24 mouse cellular contexts compared by ENCODE assay signal in genomic region chr3:37693552-37693951, GRCm38 (mm10). TPM values are rescaled to one million over a fixed set of nuclear protein-coding genes. Genes with fewer than 3 reads are reported as not detected.
DNase-seq lines count a peak whose midpoint lies in the region; ATAC-seq lines count a peak whose summit lies in the region.
"Had no signal": no experiment of that assay in that cellular context is flagged by ENCODE, and none has a peak within 500 bp of the region (broad histone marks: within the 10 kb centered on the region; RNA-seq: fewer than 3 reads in every experiment).

No protein-coding gene starts in this region.

- peaks cover 14% of the 10 kb centered on the region for H3K4me1 ChIP-seq in heart, embryonic 15.5 days (replicated peaks)
- peaks cover 4% of the 10 kb centered on the region for H3K4me1 ChIP-seq in lung, embryonic 16.5 days (replicated peaks; ENCODE audit: control insufficient read depth, insufficient read depth, low read length)
- H3K4me1 ChIP-seq in hindbrain, embryonic 16.5 days (ENCODE audit: control insufficient read depth, insufficient read depth, low read depth, low read length) = no peaks in the 10 kb centered on the region
- H3K4me1 ChIP-seq in neural tube, embryonic 15.5 days = no peaks in the 10 kb centered on the region
- H3K4me1 ChIP-seq: embryonic facial prominence, embryonic 12.5 days; midbrain, embryonic 12.5 days had no signal

- ATAC-seq in heart, embryonic 15.5 days (replicated peaks; ENCODE audit: insufficient number of reproducible peaks, insufficient read depth, low FRiP score, low read depth) = peak; percentile 58; the same call in 1 of the 2 replicates
- peak; percentile 31; the same call in 1 of the 2 replicates for ATAC-seq in lung, embryonic 16.5 days (ENCODE audit: low read depth)
- peak; percentile 86 for ATAC-seq in granulocyte monocyte progenitor cell, adult 5-6 weeks (replicated peaks; ENCODE audit: poor library complexity, severe bottlenecking)
- ATAC-seq in hindbrain, embryonic 16.5 days = no peak
- no peak for ATAC-seq in neural tube, embryonic 15.5 days (ENCODE audit: low FRiP score)
- ATAC-seq: forebrain, postnatal 0 days; hindbrain, postnatal 0 days; intestine, embryonic 16.5 days had no signal

- H3K36me3 ChIP-seq in heart, embryonic 15.5 days = no peaks in the 10 kb centered on the region
- no peaks in the 10 kb centered on the region for H3K36me3 ChIP-seq in lung, embryonic 16.5 days (ENCODE audit: control insufficient read depth, insufficient read depth, low read length)
- H3K36me3 ChIP-seq in hindbrain, embryonic 16.5 days (ENCODE audit: control insufficient read depth, insufficient read depth, low read length) = no peaks in the 10 kb centered on the region
- no peaks in the 10 kb centered on the region for H3K36me3 ChIP-seq in neural tube, embryonic 15.5 days
- H3K36me3 ChIP-seq: embryonic facial prominence, embryonic 12.5 days; hindbrain, embryonic 10.5 days; liver, embryonic 13.5 days; midbrain, embryonic 12.5 days had no signal

- H3K9ac ChIP-seq in heart, embryonic 15.5 days = no peak overlapping the region
- no peak overlapping the region for H3K9ac ChIP-seq in lung, embryonic 16.5 days (ENCODE audit: low read length)
- no peak overlapping the region for H3K9ac ChIP-seq in hindbrain, embryonic 16.5 days (ENCODE audit: low read depth, low read length)
- no peak overlapping the region for H3K9ac ChIP-seq in neural tube, embryonic 15.5 days (replicated peaks)
- H3K9ac ChIP-seq: embryonic facial prominence, embryonic 12.5 days; forebrain, postnatal 0 days; liver, embryonic 13.5 days; midbrain, embryonic 12.5 days had no signal

- no peak overlapping the region for H3K4me3 ChIP-seq in heart, embryonic 15.5 days
- H3K4me3 ChIP-seq in lung, embryonic 16.5 days (ENCODE audit: low read length) = no peak overlapping the region
- H3K4me3 ChIP-seq in hindbrain, embryonic 16.5 days (ENCODE audit: low read length) = no peak overlapping the region
- no peak overlapping the region for H3K4me3 ChIP-seq in neural tube, embryonic 15.5 days (replicated peaks)
- H3K4me3 ChIP-seq: embryonic facial prominence, embryonic 12.5 days; hindbrain, embryonic 10.5 days; liver, embryonic 13.5 days; midbrain, embryonic 12.5 days had no signal

- no peak overlapping the region for H3K4me2 ChIP-seq in heart, embryonic 15.5 days
- no peak overlapping the region for H3K4me2 ChIP-seq in lung, embryonic 16.5 days (ENCODE audit: low read depth, low read length)
- no peak overlapping the region for H3K4me2 ChIP-seq in hindbrain, embryonic 16.5 days (ENCODE audit: low read length)
- H3K4me2 ChIP-seq in neural tube, embryonic 15.5 days = no peak overlapping the region
- H3K4me2 ChIP-seq: embryonic facial prominence, embryonic 12.5 days; liver, embryonic 13.5 days; midbrain, embryonic 12.5 days had no signal

- 42% methylated on average over 8 of the region's 8 CpGs for WGBS in heart, embryonic 15.5 days
- 40% methylated on average over 8 of the region's 8 CpGs for WGBS in lung, embryonic 16.5 days
- 85% methylated on average over 8 of the region's 8 CpGs for WGBS in hindbrain, embryonic 16.5 days
- 89% methylated on average over 8 of the region's 8 CpGs for WGBS in neural tube, embryonic 15.5 days

- H3K9me3 ChIP-seq in heart, embryonic 15.5 days (replicated peaks) = no peaks in the 10 kb centered on the region
- no peaks in the 10 kb centered on the region for H3K9me3 ChIP-seq in lung, embryonic 16.5 days (ENCODE audit: control insufficient read depth, low read length)
- no peaks in the 10 kb centered on the region for H3K9me3 ChIP-seq in hindbrain, embryonic 16.5 days (ENCODE audit: control insufficient read depth, low read length)
- H3K9me3 ChIP-seq in neural tube, embryonic 15.5 days (replicated peaks) = no peaks in the 10 kb centered on the region
- H3K9me3 ChIP-seq: embryonic facial prominence, embryonic 12.5 days; hindbrain, embryonic 10.5 days; liver, embryonic 13.5 days; midbrain, embryonic 12.5 days had no signal

- no peak for DNase-seq in heart, postnatal 36 days
- DNase-seq in lung, postnatal 4 days = no peak
- DNase-seq: adrenal gland, adult 2 months; cerebellum, adult 11-12 months; cerebellum, postnatal 10 days; forebrain, postnatal 0 days; gastrocnemius, postnatal 25 days; kidney, adult 9 months; kidney, postnatal 4 days; liver, embryonic 13.5 days; lung, postnatal 14 days; thymus, adult 2 months had no signal

- peak overlapping the region; percentile 24 for H3K27ac ChIP-seq in heart, embryonic 15.5 days
- H3K27ac ChIP-seq in lung, embryonic 16.5 days (ENCODE audit: low read length) = no peak overlapping the region
- H3K27ac ChIP-seq in hindbrain, embryonic 16.5 days (ENCODE audit: low read depth, low read length) = no peak overlapping the region
- H3K27ac ChIP-seq in neural tube, embryonic 15.5 days (replicated peaks) = no peak overlapping the region
- H3K27ac ChIP-seq: embryonic facial prominence, embryonic 12.5 days; hindbrain, embryonic 10.5 days; hindbrain, postnatal 0 days; liver, embryonic 13.5 days; midbrain, embryonic 12.5 days; stomach, postnatal 0 days had no signal

- 0 out of 2 replicates have a peak, but pooled peaks cover 4% of the 10 kb centered on the region for H3K27me3 ChIP-seq in heart, embryonic 15.5 days
- no peaks in the 10 kb centered on the region for H3K27me3 ChIP-seq in lung, embryonic 16.5 days (ENCODE audit: control insufficient read depth, insufficient read depth, low read depth, low read length)
- no peaks in the 10 kb centered on the region for H3K27me3 ChIP-seq in hindbrain, embryonic 16.5 days (replicated peaks; ENCODE audit: control insufficient read depth, insufficient read depth, low read length)
- no peaks in the 10 kb centered on the region for H3K27me3 ChIP-seq in neural tube, embryonic 15.5 days (replicated peaks)
- H3K27me3 ChIP-seq: embryonic facial prominence, embryonic 12.5 days had no signal

- intact Hi-C loops in heart, postnatal 36 days (cut with DNase I) = no loop called here

RNA-seq across cellular contexts. Expression of gene Gm5148, which starts 30.7 kb away (rescaled TPM):
- 3.0 and 3.2 TPM in 2 replicates for polyA plus RNA-seq in heart, embryonic 15.5 days (2015; fragmentation: Nextera tagmentation; extraction: Ambion mirVana)
- total RNA-seq in heart, postnatal 36 days (2021) = under 1 TPM in 1 of 2 experiments, not detected in 1; 0.16 TPM
- polyA plus RNA-seq in lung, embryonic 16.5 days (2015; fragmentation: Nextera tagmentation; extraction: Ambion mirVana) = 6.0 and 8.0 TPM in 2 replicates
- not detected in 2 replicates for total RNA-seq in granulocyte monocyte progenitor cell, adult 5-6 weeks (2014; fragmentation: Nextera tagmentation)
- total RNA-seq in granulocyte monocyte progenitor cell, adult 5-6 weeks (2017) = 14.9 and 28.1 TPM in 2 replicates
- 12.7 and 14.0 TPM in 2 replicates for polyA plus RNA-seq in hindbrain, embryonic 16.5 days (2015; fragmentation: Nextera tagmentation; extraction: Ambion mirVana)
- 9.2 and 15.2 TPM in 2 replicates for polyA plus RNA-seq in neural tube, embryonic 15.5 days (2015; fragmentation: Nextera tagmentation; extraction: Ambion mirVana)
- total RNA-seq: heart, adult 8-10 months had no signal

RNA-seq across cellular contexts. Expression of gene Spry1, which starts 53.8 kb away (rescaled TPM):
- 7.2 and 9.1 TPM in 2 replicates for polyA plus RNA-seq in heart, embryonic 15.5 days (2015; fragmentation: Nextera tagmentation; extraction: Ambion mirVana)
- 10 to 100 TPM; 19.9 to 21.5 TPM for total RNA-seq in heart, postnatal 36 days (2021)
- polyA plus RNA-seq in lung, embryonic 16.5 days (2015; fragmentation: Nextera tagmentation; extraction: Ambion mirVana) = 17.9 and 18.9 TPM in 2 replicates
- 2.1 and 3.7 TPM in 2 replicates for total RNA-seq in granulocyte monocyte progenitor cell, adult 5-6 weeks (2014; fragmentation: Nextera tagmentation)
- total RNA-seq in granulocyte monocyte progenitor cell, adult 5-6 weeks (2017) = 2.6 and 3.1 TPM in 2 replicates
- polyA plus RNA-seq in hindbrain, embryonic 16.5 days (2015; fragmentation: Nextera tagmentation; extraction: Ambion mirVana) = 6.4 and 6.9 TPM in 2 replicates
- 5.9 and 6.3 TPM in 2 replicates for polyA plus RNA-seq in neural tube, embryonic 15.5 days (2015; fragmentation: Nextera tagmentation; extraction: Ambion mirVana)

Comparison
In these comparisons a context has a peak if more than half of its experiments do, and no peak if none do; other contexts are left out.
1. ATAC-seq: peak in heart, embryonic 15.5 days (single experiment), lung, embryonic 16.5 days (single experiment) and granulocyte monocyte progenitor cell, adult 5-6 weeks (single experiment); none in hindbrain, embryonic 16.5 days (single experiment) and neural tube, embryonic 15.5 days (single experiment).